Mouse (Mus musculus) urinary bladder, postnatal 36 days (tissue): ENCODE data around the gene Klk1b11.
"Not testable (repeated sequence)": the region's sequence is repeated elsewhere in the genome, so short reads cannot be mapped to it uniquely, and the experiment has no call there.

Experiments
- DNase-seq, 2 experiments: peaks; one replicate each; pipeline ENCODE4 v3.0.0; 2022; ENCODE audit warnings: low spot score in 2 of 2, mixed read lengths in 1 of 2

Klk1b11 gene

DNA sequence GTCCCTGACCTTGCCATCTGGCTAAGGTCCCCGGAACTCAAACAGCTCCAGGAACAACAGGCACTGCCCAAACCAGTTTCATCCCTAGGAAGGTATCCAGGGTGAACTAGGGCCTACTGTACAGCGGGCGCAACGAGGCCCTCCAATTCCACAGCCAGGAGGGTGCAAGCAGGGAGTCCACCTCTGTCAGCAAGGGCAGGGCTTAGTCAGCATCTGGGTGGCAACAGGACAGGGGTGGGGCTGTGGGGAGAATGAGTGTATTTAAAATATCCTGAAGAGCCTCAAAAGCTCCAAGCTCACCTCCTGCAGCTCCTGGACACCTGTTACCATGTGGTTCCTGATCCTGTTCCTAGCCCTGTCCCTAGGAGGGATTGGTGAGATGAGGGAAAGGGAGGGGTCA lies at the start of gene Klk1b11:
Gene Klk1b11, plus strand, starts transcription at position 301 of the 400 bp plus-strand sequence.
- DNase-seq: not testable (repeated sequence)

DNA sequence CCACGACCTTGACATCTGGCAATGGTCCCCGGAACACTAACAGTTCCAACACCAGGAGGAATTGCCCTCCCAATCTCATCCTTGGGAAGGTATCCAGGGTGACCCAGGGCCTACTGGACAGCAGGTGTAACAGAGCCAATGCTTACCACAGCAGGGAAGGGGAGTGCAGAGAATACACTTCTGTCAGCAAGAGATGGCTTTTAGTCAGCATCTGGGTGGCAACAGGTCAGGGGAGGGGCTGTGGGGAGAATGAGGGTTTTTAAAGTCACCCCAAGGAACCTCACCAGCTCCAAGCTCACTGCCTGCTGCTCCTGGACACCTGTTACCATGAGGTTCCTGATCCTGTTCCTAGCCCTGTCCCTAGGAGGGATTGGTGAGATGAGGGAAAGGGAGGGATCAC lies 45.3 kb upstream of the Klk1b11 start, which contains the start of gene Klk1b8:
Gene Klk1b8, plus strand, starts transcription at position 301 of the 400 bp plus-strand sequence.
- no peak for DNase-seq

DNA sequence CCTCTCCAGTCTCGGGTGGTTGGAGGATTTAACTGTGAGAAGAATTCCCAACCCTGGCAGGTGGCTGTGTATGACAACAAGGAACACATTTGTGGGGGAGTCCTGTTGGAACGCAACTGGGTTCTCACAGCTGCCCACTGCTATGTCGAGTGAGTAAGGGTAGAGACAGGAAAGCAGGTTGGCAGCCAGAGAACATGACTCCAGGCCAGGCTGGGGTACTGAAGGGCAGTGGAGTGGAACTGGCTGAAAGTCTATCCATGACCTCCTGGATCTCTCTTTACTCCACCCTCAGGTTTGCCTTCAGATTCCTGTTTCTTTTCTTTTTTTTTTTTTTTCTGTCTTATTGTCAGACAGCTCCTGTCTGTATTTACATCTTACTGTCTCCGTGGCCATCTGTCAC lies 43.0 kb upstream of the Klk1b11 start:
- no peak for DNase-seq

GRCm38 (mm10) chr7:43966451-43966850 lies 29.2 kb upstream of the Klk1b11 start, which contains the start of gene Klk1b1:
TSS of gene Klk1b1 (plus strand) at chr7:43966751.
- no peak for DNase-seq

- DNase-seq: no peak
These were observed 28.6 kb upstream of the Klk1b11 start for GRCm38 (mm10) chr7:43967058-43967457.

GRCm38 (mm10) chr7:43967612-43968011 lies 28.1 kb upstream of the Klk1b11 start:
- no peak for DNase-seq

DNA sequence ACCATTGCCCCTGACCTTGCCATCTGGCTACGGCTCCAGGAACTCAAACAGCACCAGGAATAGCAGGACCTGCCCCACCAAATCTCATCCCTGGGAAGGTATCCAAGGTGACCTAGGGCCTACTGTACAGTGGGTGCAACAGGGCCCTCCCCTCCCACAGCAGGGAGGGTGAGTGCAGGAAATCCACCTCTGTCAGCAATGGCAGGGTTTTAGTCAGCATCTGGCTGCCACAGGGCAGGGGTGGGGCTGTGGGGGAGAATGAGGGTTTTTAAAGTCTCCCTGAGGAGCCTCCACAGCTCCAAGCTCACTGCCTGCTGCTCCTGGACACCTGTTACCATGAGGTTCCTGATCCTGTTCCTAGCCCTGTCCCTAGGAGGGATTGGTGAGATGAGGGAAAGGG lies 19.9 kb upstream of the Klk1b11 start, which contains the start of gene Klk1b9:
Gene Klk1b9, plus strand, starts transcription at position 301 of the 400 bp plus-strand sequence.
- DNase-seq: not testable (repeated sequence)

DNA sequence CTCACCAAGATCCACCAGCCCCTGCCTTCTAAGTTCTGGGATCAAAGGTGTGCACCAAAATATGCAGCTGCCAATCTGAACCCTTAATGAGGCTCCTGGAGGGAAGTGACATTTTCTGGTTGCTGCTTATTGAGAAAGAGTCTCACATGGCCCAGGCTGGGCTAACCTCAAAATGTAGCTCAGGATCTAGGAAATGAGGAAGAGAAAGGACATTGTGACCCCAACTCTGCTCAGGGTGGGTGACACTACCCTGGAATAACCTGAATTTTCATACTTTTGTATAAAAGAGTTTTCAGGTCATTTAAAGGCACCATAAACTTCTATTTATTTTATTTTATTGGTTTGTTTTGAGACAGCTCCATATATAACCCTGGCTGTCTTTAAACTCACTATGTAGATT lies 10.0 kb upstream of the Klk1b11 start:
- no peak for DNase-seq

DNA sequence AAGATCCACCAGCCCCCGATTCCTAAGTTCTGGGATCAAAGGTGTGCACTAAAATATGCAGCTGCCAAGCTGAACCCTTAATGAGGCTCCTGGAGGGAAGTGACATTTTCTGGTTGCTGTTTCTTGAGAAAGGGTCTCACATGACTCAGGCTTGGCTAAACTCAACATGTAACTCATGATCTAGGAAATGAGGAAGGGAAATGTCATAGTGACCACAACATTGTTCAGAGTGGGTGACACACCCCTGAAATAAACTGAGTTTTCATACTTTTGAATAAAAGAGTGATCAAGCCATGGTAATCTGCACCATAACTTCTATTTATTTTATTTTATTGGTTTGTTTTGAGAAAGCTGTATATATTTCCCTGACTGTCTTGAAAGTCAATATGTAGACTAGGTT lies 856 bp upstream of the Klk1b11 start:
- not testable (repeated sequence) for DNase-seq

- DNase-seq: no peak
These were observed 9.2 kb downstream of the Klk1b11 start for GRCm38 (mm10) chr7:44004847-44005246.

DNA sequence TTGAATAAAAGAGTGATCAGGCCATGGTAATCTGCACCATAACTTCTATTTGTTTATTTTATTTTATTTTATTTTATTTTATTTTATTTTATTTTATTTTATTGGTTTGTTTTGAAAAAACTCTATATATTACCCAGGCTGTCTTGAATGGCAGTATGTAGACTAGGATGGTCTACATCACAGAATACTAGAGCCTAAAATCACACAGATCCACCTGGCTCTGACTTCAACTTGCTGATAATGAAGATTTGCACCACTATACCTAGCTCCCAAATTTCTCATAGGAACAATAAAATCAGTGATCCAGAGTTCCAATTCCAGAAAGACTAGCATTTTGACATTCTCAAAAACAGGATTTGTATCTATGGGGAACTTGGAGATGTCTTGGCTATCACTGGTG lies 16.2 kb downstream of the Klk1b11 start, which contains the start of gene Klk1b26:
Gene Klk1b26, plus strand, starts transcription at position 301 of the 400 bp plus-strand sequence.
- not testable (repeated sequence) for DNase-seq

GRCm38 (mm10) chr7:44014666-44015065 lies 19.0 kb downstream of the Klk1b11 start:
- DNase-seq: not testable (repeated sequence)

DNA sequence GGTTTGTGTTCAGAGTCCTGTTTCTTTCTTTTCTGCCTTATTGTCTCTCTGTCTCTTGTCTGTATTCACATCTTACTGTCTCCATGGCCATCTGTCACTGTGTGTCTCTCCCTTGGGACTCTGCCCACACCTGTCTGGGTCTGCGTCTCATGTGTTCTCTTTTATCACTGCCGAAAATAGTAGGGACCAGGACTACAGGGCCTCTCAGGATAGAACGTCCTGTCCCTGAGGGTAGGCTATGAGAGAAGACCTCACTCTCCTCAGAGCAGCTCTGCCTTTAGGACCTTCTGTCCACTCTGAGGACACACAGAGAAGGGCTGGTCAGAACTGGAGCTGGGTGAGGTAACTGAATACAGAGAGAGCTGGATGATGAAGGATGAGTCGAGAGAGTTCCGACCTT lies 19.4 kb downstream of the Klk1b11 start:
- DNase-seq: no peak
